Mouse (Mus musculus): Measurements from ENCODE around the gene Olfr263. TPM values are rescaled to one million over a fixed set of nuclear protein-coding genes. Genes with fewer than 3 reads are reported as not detected.

Olfr263 gene
- total and polyA plus RNA-seq, 3 experiments, result 0.11 TPM; not detected in 2

GRCm38 (mm10) chr13:21160657-21161590, 31.5 kb downstream of the Olfr263 start:
- H3K9me3 ChIP-seq (replicated peaks), result no peaks in the 10 kb centered on the region
- ATAC-seq (ENCODE audit: extremely low read depth, insufficient number of reproducible peaks, low FRiP score, poor library complexity, severe bottlenecking), result peak; percentile 56
- no peak for DNase-seq (ENCODE audit: low spot score)
- peak overlapping the region; percentile 66 for H3K4me3 ChIP-seq (ENCODE audit: low read depth, low read length)
- TF ChIP-seq TAL1 (conservative IDR thresholded peaks at IDR 0.05; ENCODE audit: low read depth, low read length), result no peak
- TF ChIP-seq POLR2AphosphoS5 (IDR thresholded peaks at IDR 0.05; ENCODE audit: insufficient replicate concordance, low read depth, low read length), result no peak
- no peak for TF ChIP-seq CTCF (IDR thresholded peaks at IDR 0.05; ENCODE audit: low read depth, low read length)
- no peak for TF ChIP-seq GATA2 (IDR thresholded peaks at IDR 0.05; ENCODE audit: borderline replicate concordance, low read depth, low read length)
- no peak for TF ChIP-seq GATA1 (IDR thresholded peaks at IDR 0.05; ENCODE audit: borderline replicate concordance, low read length)
- no peaks in the 10 kb centered on the region for H3K36me3 ChIP-seq (replicated peaks)
- peaks cover 30% of the 10 kb centered on the region for H3K27me3 ChIP-seq (ENCODE audit: insufficient read depth, low read length)
- H3K4me1 ChIP-seq (ENCODE audit: insufficient read depth, low read depth, low read length), result peaks cover 47% of the 10 kb centered on the region

- no peak for ATAC-seq (ENCODE audit: extremely low read depth, insufficient number of reproducible peaks, low FRiP score, poor library complexity, severe bottlenecking)
Observed at GRCm38 (mm10) chr13:21161591-21161990, 32.2 kb downstream of the Olfr263 start.

GRCm38 (mm10) chr13:21162591-21162990, 33.2 kb downstream of the Olfr263 start:
- Histone ChIP-seq H3K9me3 (replicated peaks) (no peaks in the 10 kb centered on the region), H3K36me3 (replicated peaks) (no peaks in the 10 kb centered on the region), H3K4me3 (ENCODE audit: low read depth, low read length) (no peak overlapping the region), H3K27me3 (ENCODE audit: insufficient read depth, low read length) (peaks cover 21% of the 10 kb centered on the region), H3K4me1 (ENCODE audit: insufficient read depth, low read depth, low read length) (peaks cover 55% of the 10 kb centered on the region)
- TF ChIP-seq GATA2 (IDR thresholded peaks at IDR 0.05; ENCODE audit: borderline replicate concordance, low read depth, low read length) (no peak), TAL1 (conservative IDR thresholded peaks at IDR 0.05; ENCODE audit: low read depth, low read length) (no peak), CTCF (IDR thresholded peaks at IDR 0.05; ENCODE audit: low read depth, low read length) (no peak), GATA1 (IDR thresholded peaks at IDR 0.05; ENCODE audit: borderline replicate concordance, low read length) (no peak)
- no peak for ATAC-seq (ENCODE audit: extremely low read depth, insufficient number of reproducible peaks, low FRiP score, poor library complexity, severe bottlenecking)
- DNase-seq (ENCODE audit: low spot score), result no peak

More at GRCm38 (mm10) chr13:21161591-21161990, 32.2 kb downstream of the Olfr263 start:
- Histone ChIP-seq H3K27me3 (ENCODE audit: insufficient read depth, low read length) (peaks cover 26% of the 10 kb centered on the region), H3K4me3 (ENCODE audit: low read depth, low read length) (no peak overlapping the region; the same call in 1 of the 2 replicates), H3K9me3 (replicated peaks) (no peaks in the 10 kb centered on the region), H3K36me3 (replicated peaks) (no peaks in the 10 kb centered on the region), H3K4me1 (ENCODE audit: insufficient read depth, low read depth, low read length) (peaks cover 51% of the 10 kb centered on the region)
- TF ChIP-seq TAL1 (conservative IDR thresholded peaks at IDR 0.05; ENCODE audit: low read depth, low read length), result no peak
- TF ChIP-seq CTCF (IDR thresholded peaks at IDR 0.05; ENCODE audit: low read depth, low read length), result no peak
- TF ChIP-seq GATA1 (IDR thresholded peaks at IDR 0.05; ENCODE audit: borderline replicate concordance, low read length), result no peak
- no peak for TF ChIP-seq GATA2 (IDR thresholded peaks at IDR 0.05; ENCODE audit: borderline replicate concordance, low read depth, low read length)
- TF ChIP-seq POLR2AphosphoS5 (IDR thresholded peaks at IDR 0.05; ENCODE audit: insufficient replicate concordance, low read depth, low read length), result no peak
- DNase-seq (ENCODE audit: low spot score), result no peak

GRCm38 (mm10) chr13:21166936-21167909, 37.8 kb downstream of the Olfr263 start:
- peaks cover 4% of the 10 kb centered on the region for H3K27me3 ChIP-seq (ENCODE audit: insufficient read depth, low read length)
- peaks cover 42% of the 10 kb centered on the region for H3K4me1 ChIP-seq (ENCODE audit: insufficient read depth, low read depth, low read length)
- TF ChIP-seq POLR2AphosphoS5 (IDR thresholded peaks at IDR 0.05; ENCODE audit: insufficient replicate concordance, low read depth, low read length) (no peak), TAL1 (conservative IDR thresholded peaks at IDR 0.05; ENCODE audit: low read depth, low read length) (no peak), CTCF (IDR thresholded peaks at IDR 0.05; ENCODE audit: low read depth, low read length) (no peak), GATA1 (IDR thresholded peaks at IDR 0.05; ENCODE audit: borderline replicate concordance, low read length) (no peak), GATA2 (IDR thresholded peaks at IDR 0.05; ENCODE audit: borderline replicate concordance, low read depth, low read length) (no peak)
- DNase-seq (ENCODE audit: low spot score) (no peak), ATAC-seq (ENCODE audit: extremely low read depth, insufficient number of reproducible peaks, low FRiP score, poor library complexity, severe bottlenecking) (no peak)
- no peaks in the 10 kb centered on the region for H3K36me3 ChIP-seq (replicated peaks)
- H3K9me3 ChIP-seq (replicated peaks), result no peaks in the 10 kb centered on the region
- peak overlapping the region; percentile 70 for H3K4me3 ChIP-seq (ENCODE audit: low read depth, low read length)

GRCm38 (mm10) chr13:21167910-21168300, 38.5 kb downstream of the Olfr263 start:
- Histone ChIP-seq H3K9me3 (replicated peaks) (no peaks in the 10 kb centered on the region), H3K4me1 (ENCODE audit: insufficient read depth, low read depth, low read length) (peaks cover 45% of the 10 kb centered on the region), H3K4me3 (ENCODE audit: low read depth, low read length) (peak overlapping the region; percentile 70), H3K36me3 (replicated peaks) (no peaks in the 10 kb centered on the region), H3K27me3 (ENCODE audit: insufficient read depth, low read length) (peaks cover 4% of the 10 kb centered on the region)
- no peak for DNase-seq (ENCODE audit: low spot score)
- TF ChIP-seq POLR2AphosphoS5 (IDR thresholded peaks at IDR 0.05; ENCODE audit: insufficient replicate concordance, low read depth, low read length), result no peak
- TF ChIP-seq TAL1 (conservative IDR thresholded peaks at IDR 0.05; ENCODE audit: low read depth, low read length), result no peak
- TF ChIP-seq CTCF (IDR thresholded peaks at IDR 0.05; ENCODE audit: low read depth, low read length), result no peak
- TF ChIP-seq GATA1 (IDR thresholded peaks at IDR 0.05; ENCODE audit: borderline replicate concordance, low read length), result no peak
- no peak for TF ChIP-seq GATA2 (IDR thresholded peaks at IDR 0.05; ENCODE audit: borderline replicate concordance, low read depth, low read length)
- ATAC-seq (ENCODE audit: extremely low read depth, insufficient number of reproducible peaks, low FRiP score, poor library complexity, severe bottlenecking), result no peak
